Mouse (Mus musculus): ENCODE measurements at regions not wholly inside any gene's neighbourhood (a gene's known extent, or its start where the extent isn't known, plus 50 kb on each side); places are given as distances from the start of the nearest gene placed in this dataset.

- TF ChIP-seq CTCF (IDR thresholded peaks at IDR 0.05; ENCODE audit: low read depth, low read length) (no peak), POLR2A (IDR thresholded peaks at IDR 0.05; ENCODE audit: insufficient read depth, low read length) (no peak), EP300 (IDR thresholded peaks at IDR 0.05; ENCODE audit: insufficient read depth, low read depth, low read length) (no peak)
Measured at GRCm38 (mm10) chr7:139777243-139777642, 56.7 kb upstream of the Adgra1 start.

Measured in ES-Bruce4 (cell line).